Mouse (Mus musculus) adrenal gland, postnatal 4 days (tissue): ENCODE results near the gene Anks1b. TPM values are rescaled to one million over a fixed set of nuclear protein-coding genes. Genes with fewer than 3 reads are reported as not detected.

Source experiments
- DNase-seq, 2 experiments: peaks; one replicate each; pipeline ENCODE4 v3.0.0; 2021 to 2022; ENCODE audit warnings: low spot score in 2 of 2, mixed read lengths in 2 of 2
- total RNA-seq, 2 experiments: library from RNA; stranded (reverse); gene quantifications; 2 replicates each; pipeline ENCODE4 v1.2.3; 2021

The Anks1b gene
- total RNA-seq, 2 experiments from 2014 or later = 4.4 to 4.5 TPM

- DNase-seq = no peak
Observed at GRCm38 (mm10) chr10:90719996-90720395, 846.7 kb downstream of the Anks1b start.

- no peak for DNase-seq
Observed at GRCm38 (mm10) chr10:90723071-90723494, 849.8 kb downstream of the Anks1b start.

- no peak for DNase-seq
Observed at GRCm38 (mm10) chr10:90723941-90724341, 850.6 kb downstream of the Anks1b start.

GRCm38 (mm10) chr10:90724931-90725330 is 851.6 kb downstream of the Anks1b start:
- no peak for DNase-seq

GRCm38 (mm10) chr10:90728401-90729358 is 855.4 kb downstream of the Anks1b start:
- DNase-seq = peak in 1 of 2 experiments; percentile 31

GRCm38 (mm10) chr10:90729527-90729926 is 856.2 kb downstream of the Anks1b start:
- no peak for DNase-seq

- DNase-seq = no peak
Observed at GRCm38 (mm10) chr10:90732823-90733222, 859.5 kb downstream of the Anks1b start.

- no peak for DNase-seq
Observed at GRCm38 (mm10) chr10:90733632-90734031, 860.3 kb downstream of the Anks1b start.

- no peak for DNase-seq
Observed at GRCm38 (mm10) chr10:90738475-90738874, 865.2 kb downstream of the Anks1b start.

- DNase-seq = no peak
Observed at GRCm38 (mm10) chr10:90740956-90741355, 867.6 kb downstream of the Anks1b start.

GRCm38 (mm10) chr10:90751889-90752288 is 878.6 kb downstream of the Anks1b start:
- no peak for DNase-seq

- DNase-seq = no peak
Observed at GRCm38 (mm10) chr10:90753106-90753505, 879.8 kb downstream of the Anks1b start.

- DNase-seq = no peak
Observed at GRCm38 (mm10) chr10:90757773-90758172, 884.5 kb downstream of the Anks1b start.

- DNase-seq = no peak
Observed at GRCm38 (mm10) chr10:90759929-90760328, 886.6 kb downstream of the Anks1b start.

- no peak for DNase-seq
Observed at GRCm38 (mm10) chr10:90766261-90766660, 893.0 kb downstream of the Anks1b start.

GRCm38 (mm10) chr10:90770403-90770955 is 897.2 kb downstream of the Anks1b start:
- DNase-seq = no peak

GRCm38 (mm10) chr10:90771046-90771445 is 897.7 kb downstream of the Anks1b start:
- DNase-seq = no peak

- no peak for DNase-seq
Observed at GRCm38 (mm10) chr10:90771471-90772226, 898.3 kb downstream of the Anks1b start.

- no peak for DNase-seq
Observed at GRCm38 (mm10) chr10:90779561-90780400, 906.5 kb downstream of the Anks1b start.

- DNase-seq = no peak
Observed at GRCm38 (mm10) chr10:90784981-90785650, 911.8 kb downstream of the Anks1b start.
